Mouse (Mus musculus) testis, postnatal 10 days (tissue): Measurements from ENCODE around the gene Amer2.
"Not testable (repeated sequence)": the region's sequence is repeated elsewhere in the genome, so short reads cannot be mapped to it uniquely, and the experiment has no call there.

Source experiments
- DNase-seq: peaks from one replicate; pipeline ENCODE4 v3.0.0; 2021; ENCODE audit warnings: low spot score

Gene Amer2

GRCm38 (mm10) chr14:60372821-60373309 lies at the start of gene Amer2:
Amer2 (plus strand) TSS chr14:60373259.
- no peak for DNase-seq

DNA sequence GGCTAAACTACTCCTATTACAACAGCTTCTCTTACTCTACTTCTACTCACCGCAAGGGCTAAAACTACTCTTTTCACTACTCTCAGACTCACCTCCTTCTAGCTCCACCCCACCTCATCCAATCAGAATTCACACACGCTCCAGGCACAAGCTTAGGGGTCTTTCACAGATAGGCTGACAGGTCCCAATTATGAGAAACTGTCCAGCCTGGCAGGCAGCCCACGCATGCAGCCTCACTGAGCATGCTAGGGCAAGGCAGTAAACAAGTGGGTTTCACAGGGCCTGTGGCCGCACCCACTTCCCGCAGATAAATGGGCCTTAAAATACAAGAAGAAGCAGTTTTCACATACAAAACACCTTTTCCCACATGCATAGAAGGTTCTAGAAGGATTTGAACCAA lies 33.1 kb upstream of the Amer2 start:
- DNase-seq: not testable (repeated sequence)

GRCm38 (mm10) chr14:60340570-60340969 lies 32.5 kb upstream of the Amer2 start:
- no peak for DNase-seq

- DNase-seq: peak; percentile 25
These were observed 27.7 kb upstream of the Amer2 start for GRCm38 (mm10) chr14:60345326-60345876.

DNA sequence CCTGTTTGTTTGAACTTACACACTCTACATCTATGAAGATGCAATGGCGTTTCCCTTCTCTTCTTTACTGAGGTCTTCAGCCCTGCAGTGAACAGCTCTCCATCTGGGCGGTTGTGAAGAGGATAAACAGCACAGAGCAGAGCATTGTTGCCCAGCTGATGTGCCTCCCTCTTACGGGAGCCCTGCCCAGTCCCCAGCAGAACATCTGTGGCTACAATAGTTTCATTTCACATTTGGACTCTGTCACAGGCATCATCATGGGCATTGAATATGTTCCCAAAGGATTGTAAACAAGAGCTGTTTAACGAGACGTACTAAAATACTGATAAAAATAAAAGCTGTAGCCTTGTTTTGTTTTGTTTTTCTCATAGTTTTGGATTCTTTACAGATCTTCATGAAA lies 14.7 kb upstream of the Amer2 start:
- DNase-seq: peak; percentile 32

- no peak for DNase-seq
These were observed 11.5 kb upstream of the Amer2 start for GRCm38 (mm10) chr14:60361380-60362212.

- DNase-seq: no peak
These were observed 6.3 kb upstream of the Amer2 start for GRCm38 (mm10) chr14:60366729-60367128.

DNA sequence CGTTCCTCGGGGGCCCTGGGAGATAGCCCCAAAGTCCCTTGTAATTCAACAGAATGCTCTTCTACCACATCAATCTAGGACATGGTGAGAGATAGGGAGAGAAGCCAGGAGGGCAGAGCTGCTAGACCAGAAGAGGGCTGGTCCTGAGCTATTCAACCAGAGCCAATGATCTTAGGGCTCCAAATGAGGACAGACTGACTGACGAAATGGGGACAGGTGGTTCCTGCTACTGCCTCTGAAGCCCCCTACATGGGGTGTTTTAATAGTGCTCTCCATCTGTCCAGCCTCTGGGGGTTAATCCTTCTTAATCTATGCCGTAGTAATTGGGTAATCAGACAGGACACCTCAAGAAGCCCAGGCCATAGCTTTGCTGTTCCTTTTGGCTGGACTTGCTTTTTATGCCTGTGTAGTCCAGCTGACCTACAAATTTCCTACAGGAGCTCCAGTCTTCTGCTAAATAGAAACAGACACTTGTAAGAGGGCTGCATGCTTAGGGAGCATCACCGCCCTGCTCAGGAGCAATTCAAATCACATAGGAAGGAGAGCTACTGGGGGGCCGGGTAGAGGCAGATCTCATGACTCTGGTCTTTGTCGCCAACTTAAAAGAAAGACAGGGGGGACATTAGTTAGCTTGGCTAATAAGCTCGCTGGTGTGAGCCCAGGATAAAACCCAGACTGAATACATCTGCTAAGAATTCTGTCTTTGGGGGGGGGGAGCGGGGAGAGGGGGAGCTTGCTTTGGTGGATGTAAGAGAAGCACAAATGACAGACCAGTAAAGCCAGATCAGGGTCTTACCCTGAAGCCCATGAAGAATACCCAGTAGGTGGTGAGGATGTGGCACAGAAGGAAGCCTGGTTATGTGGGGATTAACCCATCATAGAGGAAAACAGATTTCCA lies 4.0 kb upstream of the Amer2 start:
- no peak for DNase-seq

DNA sequence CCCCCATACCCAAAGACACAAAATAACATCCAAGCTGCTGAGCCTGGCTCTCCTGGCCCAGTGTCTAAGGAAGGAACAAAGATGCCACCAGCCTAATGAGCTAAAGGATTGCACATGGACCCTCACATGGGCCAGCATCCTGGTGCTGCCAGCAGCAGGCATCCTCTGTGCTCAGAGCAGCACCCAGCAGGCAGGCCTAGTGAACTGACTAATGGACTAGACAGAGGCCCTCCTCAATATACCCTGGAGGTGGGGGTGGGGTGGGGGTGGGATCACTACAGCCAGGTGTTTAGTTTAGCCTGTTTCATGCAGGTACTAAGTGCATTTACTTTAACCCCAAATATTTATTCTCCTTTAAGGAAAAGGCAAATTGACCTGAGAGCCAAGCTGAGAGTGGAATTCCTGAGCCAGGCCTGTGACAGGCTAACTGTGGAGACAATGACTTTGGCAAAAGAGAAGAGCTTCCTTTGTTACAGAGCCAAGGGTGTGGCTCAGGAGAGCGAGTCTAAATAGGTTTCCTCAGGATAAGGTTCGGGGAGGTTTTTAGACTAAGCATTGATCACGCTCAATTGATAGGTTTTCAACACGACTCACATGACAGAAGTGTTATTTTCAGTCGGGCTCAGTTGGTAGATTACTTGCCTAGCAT lies 3.3 kb upstream of the Amer2 start:
- DNase-seq: no peak

DNA sequence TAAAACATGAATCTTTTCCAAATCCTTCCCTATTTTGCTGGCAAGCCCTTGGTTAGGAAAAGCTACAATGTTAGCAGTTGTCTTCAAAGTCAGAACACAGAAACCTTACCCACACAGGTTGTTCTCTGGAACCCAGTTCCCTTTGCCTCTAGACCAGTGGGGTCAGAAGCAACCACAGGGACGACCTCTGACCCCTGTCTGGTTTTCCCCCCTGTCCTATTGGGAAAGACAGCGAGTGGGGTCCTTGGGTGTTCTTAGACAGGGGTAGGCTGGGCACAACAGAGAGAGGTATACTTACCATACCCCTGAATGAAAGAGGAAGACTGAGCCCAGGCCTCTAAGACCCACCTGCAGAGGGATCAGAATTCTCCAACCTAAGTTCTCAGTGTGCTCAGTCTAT lies 4.0 kb downstream of the Amer2 start:
- DNase-seq: no peak

DNA sequence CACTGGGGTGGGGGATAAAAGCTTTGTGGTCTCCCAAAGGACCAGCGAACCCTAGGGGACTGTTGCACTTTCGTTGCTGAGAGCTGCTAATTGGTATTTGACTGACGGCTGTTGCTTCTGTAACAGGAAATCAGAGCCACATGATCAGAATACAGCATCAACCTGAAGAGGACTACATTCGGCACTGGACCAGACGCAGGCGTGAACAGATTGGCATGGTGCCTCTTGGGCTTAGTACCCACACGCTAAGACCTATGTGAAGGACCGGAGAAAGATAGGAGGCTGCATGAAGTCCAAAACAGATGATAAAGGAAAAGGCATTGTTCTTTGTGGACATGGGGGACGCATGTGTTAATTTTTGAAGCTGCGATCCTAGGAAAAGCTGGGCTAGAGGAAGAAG lies 4.5 kb downstream of the Amer2 start:
- DNase-seq: no peak

DNA sequence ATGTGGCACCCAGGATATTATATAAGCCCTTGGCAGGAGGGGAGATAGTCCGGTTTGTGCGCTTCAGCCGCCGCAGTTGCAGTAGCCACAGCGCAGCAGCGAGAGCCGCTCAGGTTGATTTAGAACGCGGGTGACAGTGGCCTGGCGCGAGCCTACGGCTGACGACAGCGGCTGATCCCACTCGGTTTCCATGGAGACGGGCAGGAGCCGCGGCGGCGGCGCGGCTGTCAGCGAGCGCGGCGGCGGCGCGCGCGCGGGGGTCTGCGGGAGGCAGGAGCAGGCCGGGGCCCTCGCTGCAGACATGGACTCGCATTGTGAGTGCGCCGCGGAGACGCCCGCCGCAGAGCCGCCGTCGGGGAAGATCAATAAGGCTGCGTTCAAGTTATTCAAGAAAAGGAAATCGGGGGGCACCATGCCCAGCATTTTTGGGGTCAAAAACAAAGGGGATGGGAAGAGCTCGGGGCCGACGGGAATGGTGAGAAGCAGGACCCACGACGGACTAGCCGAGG lies 5.1 kb downstream of the Amer2 start:
- peak; percentile 52 for DNase-seq

DNA sequence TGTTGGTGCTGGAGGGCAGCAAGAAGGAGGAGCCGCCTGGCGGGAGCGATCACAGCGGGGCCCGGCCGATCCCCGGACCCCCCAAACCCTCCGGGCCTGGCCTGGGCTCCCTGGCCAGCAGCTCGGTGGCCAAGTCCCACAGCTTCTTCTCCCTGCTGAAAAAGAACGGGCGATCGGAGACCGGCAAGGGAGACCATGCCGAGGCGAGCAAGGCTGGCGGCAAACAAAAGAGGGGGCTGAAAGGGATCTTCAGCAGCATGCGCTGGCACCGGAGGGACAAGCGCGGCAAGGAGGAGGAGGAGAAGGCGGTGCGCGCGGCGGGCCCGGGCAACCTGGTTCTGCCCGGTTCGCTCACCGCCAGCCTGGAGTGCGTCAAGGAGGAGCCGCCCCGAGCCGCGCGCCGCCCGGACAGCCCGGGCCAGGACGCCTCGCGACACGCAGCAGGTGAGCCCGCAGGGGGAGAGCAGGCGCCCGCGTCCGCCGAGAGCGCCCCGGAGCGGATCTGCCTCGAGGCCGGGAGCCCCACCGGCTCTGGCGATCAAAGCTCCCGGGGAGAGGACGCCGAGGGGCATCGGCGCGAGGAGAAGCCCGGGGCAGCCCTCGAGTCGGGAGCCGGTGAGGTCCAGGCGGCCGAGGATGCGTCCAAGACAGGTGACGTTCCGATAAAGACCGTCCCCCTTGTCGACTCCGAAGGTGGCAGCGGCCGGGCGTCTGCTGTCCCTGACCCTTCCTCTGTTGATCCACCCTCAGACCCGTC lies 5.7 kb downstream of the Amer2 start:
- peak; percentile 51 for DNase-seq

DNA sequence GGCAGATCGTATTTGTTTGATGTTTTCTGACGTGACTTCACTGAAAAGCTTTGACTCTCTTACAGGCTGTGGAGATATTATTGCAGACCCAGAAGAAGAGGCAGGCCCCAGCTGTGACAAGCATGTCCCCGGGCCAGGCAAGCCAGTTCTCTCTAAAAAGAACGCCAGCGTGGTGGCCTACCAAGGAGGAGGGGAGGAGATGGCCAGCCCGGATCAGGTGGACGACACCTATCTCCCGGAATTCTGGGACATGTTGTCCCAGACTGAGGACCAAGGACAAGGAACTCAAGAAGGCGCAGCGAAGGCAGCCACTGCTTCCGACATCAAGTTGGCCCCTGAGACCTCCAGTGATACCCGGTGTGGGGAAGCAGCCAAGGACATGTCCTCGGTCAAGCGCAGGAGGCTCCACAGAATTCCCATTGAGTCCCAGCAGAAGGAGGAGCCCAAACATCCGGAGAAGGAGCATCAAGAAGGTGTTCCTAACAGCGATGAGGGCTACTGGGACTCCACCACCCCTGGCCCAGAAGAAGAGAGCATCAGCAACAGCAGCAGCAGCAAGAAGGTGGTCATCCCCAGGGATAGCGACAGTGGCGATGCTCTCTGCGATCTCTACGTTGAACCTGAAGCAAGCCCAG lies 6.4 kb downstream of the Amer2 start:
- DNase-seq: no peak

DNA sequence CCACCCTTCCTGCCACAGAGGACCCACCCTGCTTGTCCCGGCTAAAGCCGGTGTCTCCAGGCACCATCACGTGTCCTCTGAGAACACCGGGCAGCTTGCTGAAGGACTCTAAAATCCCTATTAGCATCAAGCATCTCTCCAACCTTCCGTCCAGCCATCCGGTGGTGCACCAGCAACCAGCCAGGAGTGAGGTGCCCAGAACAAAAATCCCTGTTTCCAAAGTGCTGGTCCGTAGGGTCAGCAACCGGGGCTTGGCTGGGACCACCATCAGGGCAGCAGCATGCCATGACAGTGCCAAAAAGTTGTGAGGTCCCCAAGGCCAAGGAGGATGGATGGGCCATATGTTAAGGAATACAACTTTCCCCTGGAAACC lies 6.9 kb downstream of the Amer2 start:
- no peak for DNase-seq

- DNase-seq: no peak
These were observed 8.6 kb downstream of the Amer2 start for GRCm38 (mm10) chr14:60381671-60382070.

- no peak for DNase-seq
These were observed 10.8 kb downstream of the Amer2 start for GRCm38 (mm10) chr14:60383816-60384215.

GRCm38 (mm10) chr14:60384269-60384668 lies 11.2 kb downstream of the Amer2 start:
- no peak for DNase-seq

- DNase-seq: no peak
These were observed 12.1 kb downstream of the Amer2 start for GRCm38 (mm10) chr14:60385079-60385643.
